Mouse (Mus musculus): ENCODE results near the gene Teddm3. TPM values are rescaled to one million over a fixed set of nuclear protein-coding genes. Genes with fewer than 3 reads are reported as not detected.
"Not testable (repeated sequence)": the region's sequence is repeated elsewhere in the genome, so short reads cannot be mapped to it uniquely, and the experiment has no call there.

Gene Teddm3
- polyA plus RNA-seq, 1 experiment from 2014 or later: not detected

DNA sequence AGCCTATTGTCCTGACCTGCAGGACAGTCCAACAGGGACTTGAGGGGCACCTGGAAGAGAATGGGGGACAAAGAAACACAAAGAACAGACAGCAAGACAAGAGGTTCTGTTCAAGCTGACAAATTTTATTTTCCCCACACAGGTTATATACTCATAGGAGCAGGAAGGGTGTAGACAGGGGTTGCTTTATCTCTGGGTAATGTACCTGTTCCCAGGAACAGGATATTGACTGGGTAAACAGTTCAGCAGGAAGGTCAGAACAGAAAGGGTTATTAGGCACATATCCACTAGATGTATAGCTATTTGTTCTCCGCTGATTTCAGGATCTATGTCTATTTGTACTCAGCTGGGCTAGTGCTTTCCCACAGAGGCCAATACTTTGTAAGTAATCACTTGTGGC is 5.3 kb downstream of the Teddm3 start:
- 86% methylated on average over 1 of the region's 1 CpGs for WGBS
- not testable (repeated sequence) for H3K36me3 ChIP-seq; H3K4me3 ChIP-seq; H3K9ac ChIP-seq; H3K4me2 ChIP-seq; H3K9me3 ChIP-seq (replicated peaks); H3K27me3 ChIP-seq; H3K27ac ChIP-seq; H3K4me1 ChIP-seq (replicated peaks); ATAC-seq (replicated peaks; ENCODE audit: insufficient number of reproducible peaks, insufficient read depth, low FRiP score, low read depth)

DNA sequence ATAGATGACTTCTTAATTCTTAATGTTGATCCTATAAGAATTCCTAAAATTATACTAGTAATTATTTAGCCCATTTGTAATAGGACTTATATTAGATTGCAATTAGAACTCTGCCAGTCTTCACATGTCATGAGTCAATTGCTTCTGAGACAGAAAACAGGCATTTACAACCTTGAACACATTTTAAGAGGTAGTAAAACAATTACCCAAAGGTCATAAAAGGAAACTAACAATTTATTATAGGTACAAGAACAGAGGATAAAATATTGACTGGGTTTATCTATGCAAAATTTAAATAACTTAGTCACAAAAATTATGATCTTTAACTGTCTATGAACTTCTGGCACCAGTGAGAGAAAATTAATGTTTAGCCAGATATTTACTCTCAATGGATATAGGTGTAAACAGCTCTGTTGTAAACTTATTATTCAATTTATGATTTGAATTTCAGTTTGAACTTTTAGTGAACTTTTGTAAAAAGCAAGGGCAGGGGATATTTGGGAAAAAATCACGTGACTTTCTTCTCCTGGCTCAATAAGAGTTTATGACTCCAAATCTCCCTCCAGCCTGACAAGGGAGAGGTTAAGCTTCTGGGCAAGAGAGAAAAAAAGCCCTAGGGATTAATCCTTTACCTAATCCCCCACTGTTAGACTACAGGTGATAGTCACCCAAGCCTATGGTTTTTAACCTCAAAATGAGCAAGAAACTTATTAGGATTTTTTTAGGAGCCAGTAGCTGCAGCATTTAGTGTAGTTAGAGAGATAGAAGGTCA is 17.3 kb downstream of the Teddm3 start:
- no peaks in the 10 kb centered on the region for H3K4me1 ChIP-seq (replicated peaks)
- WGBS: 44% methylated on average over 1 of the region's 1 CpGs
- H3K4me3 ChIP-seq: no peak overlapping the region
- no peak overlapping the region for H3K27ac ChIP-seq
- H3K9me3 ChIP-seq (replicated peaks): no peaks in the 10 kb centered on the region
- H3K36me3 ChIP-seq: no peaks in the 10 kb centered on the region
- H3K9ac ChIP-seq: no peak overlapping the region
- no peaks in the 10 kb centered on the region for H3K27me3 ChIP-seq
- ATAC-seq (replicated peaks; ENCODE audit: insufficient number of reproducible peaks, insufficient read depth, low FRiP score, low read depth): no peak
- no peak overlapping the region for H3K4me2 ChIP-seq

DNA sequence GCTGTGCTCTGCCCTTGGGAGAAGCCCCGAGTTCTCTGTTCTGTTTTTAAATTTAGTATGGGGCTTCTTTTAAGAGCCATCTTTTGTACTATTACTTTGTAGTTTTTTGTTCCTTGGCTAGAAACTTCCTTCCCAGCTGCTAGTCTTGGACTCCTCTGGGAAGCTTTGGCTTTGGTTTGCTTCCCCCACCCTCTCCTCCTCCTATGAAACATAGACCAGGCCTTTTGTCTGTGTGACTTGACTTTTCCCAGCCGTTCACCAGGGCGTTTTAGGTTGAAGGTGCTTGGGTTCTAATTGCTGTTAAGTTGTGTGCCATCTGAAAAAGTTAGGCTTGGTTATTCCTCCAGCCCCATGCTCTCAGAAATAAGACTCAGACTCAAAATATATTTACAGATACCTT is 26.1 kb downstream of the Teddm3 start:
- H3K27me3 ChIP-seq; H3K4me1 ChIP-seq (replicated peaks); H3K9ac ChIP-seq; H3K9me3 ChIP-seq (replicated peaks); H3K4me3 ChIP-seq; H3K36me3 ChIP-seq; H3K27ac ChIP-seq; ATAC-seq (replicated peaks; ENCODE audit: insufficient number of reproducible peaks, insufficient read depth, low FRiP score, low read depth); H3K4me2 ChIP-seq: not testable (repeated sequence)
- WGBS: 74% methylated on average over 3 of the region's 3 CpGs

DNA sequence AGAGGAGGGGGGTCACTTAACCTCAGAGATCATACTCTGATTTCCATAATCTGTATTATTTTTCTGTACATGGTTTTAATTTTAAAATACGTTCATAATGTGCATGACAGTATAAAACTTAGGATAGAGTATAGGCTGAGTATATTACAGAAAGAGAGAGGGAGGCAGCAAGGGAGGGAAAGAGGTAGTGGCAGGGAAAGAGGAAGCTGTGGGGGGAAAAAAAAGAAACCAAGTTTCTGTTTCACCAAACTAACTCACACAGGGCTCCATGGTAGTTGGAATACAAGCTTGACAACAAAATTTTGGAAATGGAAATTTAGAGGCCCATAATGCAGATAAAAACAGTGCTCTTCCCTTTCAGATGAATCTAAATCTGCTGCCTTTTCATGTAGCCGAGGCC is 31.0 kb downstream of the Teddm3 start:
- not testable (repeated sequence) for H3K27ac ChIP-seq; H3K27me3 ChIP-seq; ATAC-seq (replicated peaks; ENCODE audit: insufficient number of reproducible peaks, insufficient read depth, low FRiP score, low read depth); H3K4me2 ChIP-seq; H3K36me3 ChIP-seq; H3K4me1 ChIP-seq (replicated peaks); H3K4me3 ChIP-seq; H3K9me3 ChIP-seq (replicated peaks); H3K9ac ChIP-seq
- WGBS: 60% methylated on average over 2 of the region's 2 CpGs

DNA sequence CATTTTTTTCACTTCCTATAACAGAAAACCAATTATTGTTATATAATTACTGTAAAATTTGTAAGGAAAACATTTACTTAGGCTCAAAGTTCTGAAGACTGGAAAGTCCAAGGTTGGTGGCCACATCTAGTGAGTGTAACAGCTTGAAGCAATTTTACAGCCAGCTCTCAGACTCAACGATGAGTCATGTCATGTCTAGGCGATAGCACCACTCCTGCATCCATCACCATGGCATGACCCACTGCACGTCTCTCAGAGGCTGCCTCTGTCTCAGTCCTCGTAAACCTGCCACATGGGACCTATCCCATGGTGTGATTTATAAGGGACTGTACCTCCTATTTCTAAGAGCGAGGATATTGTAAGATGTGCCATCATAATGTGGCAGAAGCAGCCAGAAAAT is 37.7 kb downstream of the Teddm3 start:
- WGBS: 74% methylated on average over 5 of the region's 5 CpGs
- ATAC-seq (replicated peaks; ENCODE audit: insufficient number of reproducible peaks, insufficient read depth, low FRiP score, low read depth): no peak
- Histone ChIP-seq H3K9ac (no peak overlapping the region), H3K36me3 (no peaks in the 10 kb centered on the region), H3K9me3 (replicated peaks) (no peaks in the 10 kb centered on the region), H3K4me3 (no peak overlapping the region), H3K27ac (no peak overlapping the region), H3K27me3 (no peaks in the 10 kb centered on the region), H3K4me1 (replicated peaks) (no peaks in the 10 kb centered on the region), H3K4me2 (no peak overlapping the region)

DNA sequence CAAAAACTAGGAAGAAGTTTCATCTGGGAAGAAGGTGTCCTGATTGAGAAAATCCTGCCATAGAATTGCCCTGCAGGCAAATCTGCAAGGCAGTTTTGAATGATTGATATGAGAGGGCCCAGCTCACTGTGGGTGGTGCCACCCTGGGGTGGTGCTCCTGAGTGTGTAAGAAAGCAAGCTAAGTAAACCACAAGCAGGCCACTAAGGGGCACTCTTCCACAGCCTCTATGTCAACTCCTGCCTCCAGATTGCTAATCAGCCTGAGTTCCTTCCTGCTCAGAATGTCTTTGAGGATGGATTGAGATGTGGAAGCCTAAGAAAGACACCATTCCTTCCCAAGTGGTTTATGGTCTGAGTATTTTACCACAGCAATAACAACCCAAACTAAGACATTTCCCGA is 44.3 kb downstream of the Teddm3 start:
- no peaks in the 10 kb centered on the region for H3K27me3 ChIP-seq
- no peak overlapping the region for H3K4me3 ChIP-seq
- no peak overlapping the region for H3K9ac ChIP-seq
- H3K4me2 ChIP-seq: no peak overlapping the region
- 82% methylated on average over 1 of the region's 1 CpGs for WGBS
- no peaks in the 10 kb centered on the region for H3K36me3 ChIP-seq
- no peaks in the 10 kb centered on the region for H3K4me1 ChIP-seq (replicated peaks)
- no peaks in the 10 kb centered on the region for H3K9me3 ChIP-seq (replicated peaks)
- ATAC-seq (replicated peaks; ENCODE audit: insufficient number of reproducible peaks, insufficient read depth, low FRiP score, low read depth): no peak
- H3K27ac ChIP-seq: no peak overlapping the region

Other genes with a start within 250 kb of the Teddm3 start
- 12.1 and 15.3 TPM in 2 replicates for gene Ephb3, start 50.8 kb upstream of the Teddm3 start, polyA plus RNA-seq (2015; fragmentation: Nextera tagmentation; extraction: Ambion mirVana)